Mouse (Mus musculus): ENCODE data around the gene Dusp2. TPM values are rescaled to one million over a fixed set of nuclear protein-coding genes. Genes with fewer than 3 reads are reported as not detected.

The Dusp2 gene
- polyA plus RNA-seq, 1 experiment, result 0.03 TPM

GRCm38 (mm10) chr2:127374131-127374530 is 38.2 kb downstream of the Dusp2 start:
- TF ChIP-seq GATA1 (IDR thresholded peaks at IDR 0.05; ENCODE audit: low read length), result no peak

- TF ChIP-seq GATA1 (IDR thresholded peaks at IDR 0.05; ENCODE audit: low read length), result no peak
These were observed 39.1 kb downstream of the Dusp2 start for GRCm38 (mm10) chr2:127375087-127375486.

GRCm38 (mm10) chr2:127375759-127376341 is 39.9 kb downstream of the Dusp2 start:
- no peak for TF ChIP-seq GATA1 (IDR thresholded peaks at IDR 0.05; ENCODE audit: low read length)

- no peak for TF ChIP-seq GATA1 (IDR thresholded peaks at IDR 0.05; ENCODE audit: low read length)
These were observed 40.6 kb downstream of the Dusp2 start for GRCm38 (mm10) chr2:127376423-127377051.

- TF ChIP-seq GATA1 (IDR thresholded peaks at IDR 0.05; ENCODE audit: low read length), result no peak
These were observed 42.1 kb downstream of the Dusp2 start for GRCm38 (mm10) chr2:127377942-127378610.

GRCm38 (mm10) chr2:127378611-127378990 is 42.6 kb downstream of the Dusp2 start:
- no peak for TF ChIP-seq GATA1 (IDR thresholded peaks at IDR 0.05; ENCODE audit: low read length)

- no peak for TF ChIP-seq GATA1 (IDR thresholded peaks at IDR 0.05; ENCODE audit: low read length)
These were observed 43.3 kb downstream of the Dusp2 start for GRCm38 (mm10) chr2:127379250-127379649.

GRCm38 (mm10) chr2:127383881-127384280 is 47.9 kb downstream of the Dusp2 start:
- TF ChIP-seq GATA1 (IDR thresholded peaks at IDR 0.05; ENCODE audit: low read length), result no peak

- TF ChIP-seq GATA1 (IDR thresholded peaks at IDR 0.05; ENCODE audit: low read length), result no peak
These were observed 51.6 kb downstream of the Dusp2 start for GRCm38 (mm10) chr2:127387521-127387920.

Other genes starting within 250 kb of the Dusp2 start
- 11.4 and 17.9 TPM in 2 replicates for gene Ncaph, start 202.2 kb upstream of the Dusp2 start, polyA plus RNA-seq (2012)
- gene Itpripl1, start 192.7 kb upstream of the Dusp2 start, polyA plus RNA-seq (2012), result 6.2 and 6.4 TPM in 2 replicates
- gene 1810024B03Rik, start 127.9 kb upstream of the Dusp2 start, polyA plus RNA-seq (2012), result 0.03 and 0.09 TPM in 2 replicates
- 19.7 and 31.8 TPM in 2 replicates for gene Snrnp200, start 127.8 kb upstream of the Dusp2 start, polyA plus RNA-seq (2012)
- 21.5 and 21.8 TPM in 2 replicates for gene Ciao1, start 88.3 kb upstream of the Dusp2 start, polyA plus RNA-seq (2012)
- 26.4 and 30.3 TPM in 2 replicates for gene Tmem127, start 88.3 kb upstream of the Dusp2 start, polyA plus RNA-seq (2012)
- 47.0 and 51.8 TPM in 2 replicates for gene Stard7, start 65.9 kb upstream of the Dusp2 start, polyA plus RNA-seq (2012)
- gene Astl, start 2.5 kb downstream of the Dusp2 start, polyA plus RNA-seq (2012), result not detected in 2 replicates
- gene Adra2b, start 27.0 kb downstream of the Dusp2 start, polyA plus RNA-seq (2012), result not detected in 2 replicates
- not detected in 2 replicates for gene Gpat2, start 89.0 kb downstream of the Dusp2 start, polyA plus RNA-seq (2012)
- 24.6 and 29.6 TPM in 2 replicates for gene Fahd2a, start 108.4 kb downstream of the Dusp2 start, polyA plus RNA-seq (2012)
- gene Kcnip3, start 185.9 kb downstream of the Dusp2 start, polyA plus RNA-seq (2012), result not detected in 2 replicates
- not detected in 2 replicates for gene Prom2, start 205.3 kb downstream of the Dusp2 start, polyA plus RNA-seq (2012)